Mouse (Mus musculus) heart, embryonic 11.5 days (tissue): Measurements from ENCODE around the gene Thrb. TPM values are rescaled to one million over a fixed set of nuclear protein-coding genes. Genes with fewer than 3 reads are reported as not detected.
"Not testable (repeated sequence)": the region's sequence is repeated elsewhere in the genome, so short reads cannot be mapped to it uniquely, and the experiment has no call there.

Experiments used
- ATAC-seq: fragments of 200-750 bp; cut with Nextera tagmentation; replicated peaks from 2 replicates; pipeline ENCODE4 v1.8.0; 2017; ENCODE audit warnings: moderate library complexity; ENCODE audit not compliant: insufficient number of reproducible peaks, low FRiP score, low TSS enrichment
- H3K27ac ChIP-seq: fragments of 300-500 bp; sonication (generic); 2 replicates; pipeline ENCODE4 v1.5.1; 2014; ENCODE audit warnings: mild to moderate bottlenecking, low read depth, low read length
- H3K27me3 ChIP-seq: fragments of 300-500 bp; sonication (generic); 2 replicates; pipeline ENCODE4 v1.6.1; 2014; ENCODE audit warnings: mild to moderate bottlenecking, low read length, mixed read lengths; ENCODE audit not compliant: control insufficient read depth, insufficient read depth
- H3K36me3 ChIP-seq: fragments of 300-500 bp; sonication (generic); 2 replicates; pipeline ENCODE4 v1.6.1; 2014; ENCODE audit warnings: mild to moderate bottlenecking, low read length, moderate library complexity, mixed read lengths; ENCODE audit not compliant: control insufficient read depth, insufficient read depth
- H3K4me1 ChIP-seq: fragments of 300-500 bp; sonication (generic); 2 replicates; pipeline ENCODE4 v1.6.1; 2014; ENCODE audit warnings: low read length; ENCODE audit not compliant: control insufficient read depth, insufficient read depth
- H3K4me2 ChIP-seq: fragments of 300-500 bp; sonication (generic); 2 replicates; pipeline ENCODE4 v1.6.1; 2014; ENCODE audit warnings: mild to moderate bottlenecking, moderate library complexity
- H3K4me3 ChIP-seq: fragments of 300-500 bp; sonication (generic); 2 replicates; pipeline ENCODE4 v1.5.1; 2014; ENCODE audit warnings: low read depth, low read length
- H3K9ac ChIP-seq: fragments of 300-500 bp; sonication (generic); 2 replicates; pipeline ENCODE4 v1.6.1; 2014; ENCODE audit warnings: mild to moderate bottlenecking, low read depth, low read length, moderate library complexity
- H3K9me3 ChIP-seq: fragments of 300-500 bp; sonication (generic); replicated peaks from 2 replicates; pipeline ENCODE4 v1.6.1; 2016; ENCODE audit warnings: low read length; ENCODE audit not compliant: control insufficient read depth
- WGBS: fragments of 180-500 bp; shearing (Covaris S2); extraction: QIAGEN DNeasy Blood & Tissue Kit; methylation state at CpG from one replicate; pipeline ENCODE4 v1.1.7; 2014; ENCODE audit not compliant: insufficient replicate concordance; 5-methylcytosine and 5-hydroxymethylcytosine counted together
- polyA plus RNA-seq: library from polyadenylated mRNA; unstranded; fragments of >200 nt; fragmentation: Nextera tagmentation; extraction: Ambion mirVana; gene quantifications from 2 replicates; pipeline ENCODE4 v1.2.1, GENCODE M21; 2014

Gene Thrb
- polyA plus RNA-seq, 1 experiment from 2014 or later, result 0.42 TPM

DNA sequence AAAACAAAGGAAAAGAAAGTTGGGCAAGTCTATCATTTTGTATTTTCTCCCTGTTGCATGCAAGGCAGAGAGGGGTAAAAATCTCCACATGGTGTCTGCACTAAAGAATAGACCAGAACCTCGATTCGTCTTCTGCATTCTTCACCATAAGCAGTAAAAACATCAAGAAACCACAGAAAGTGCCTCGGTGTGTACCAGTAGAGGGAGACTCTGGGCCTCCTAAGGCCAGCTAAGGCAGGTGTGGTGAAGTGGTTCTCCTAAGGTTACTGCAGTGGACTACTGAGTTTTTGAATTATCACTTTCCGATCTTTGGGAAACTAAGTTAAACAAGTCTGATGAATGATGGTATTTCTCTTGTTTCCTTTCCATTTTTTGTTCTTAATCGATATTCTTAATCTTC, 269.5 kb downstream of the Thrb start:
- no peaks in the 10 kb centered on the region for H3K27me3 ChIP-seq
- H3K4me1 ChIP-seq, result no peaks in the 10 kb centered on the region
- H3K4me2 ChIP-seq, result no peak overlapping the region
- H3K36me3 ChIP-seq, result no peaks in the 10 kb centered on the region
- H3K27ac ChIP-seq, result no peak overlapping the region
- no peak overlapping the region for H3K4me3 ChIP-seq
- WGBS, result 67% methylated on average over 5 of the region's 5 CpGs
- ATAC-seq, result no peak
- H3K9me3 ChIP-seq, result no peaks in the 10 kb centered on the region
- H3K9ac ChIP-seq, result no peak overlapping the region

- Histone ChIP-seq H3K9me3 (no peaks in the 10 kb centered on the region), H3K9ac (no peak overlapping the region), H3K36me3 (no peaks in the 10 kb centered on the region), H3K27ac (no peak overlapping the region), H3K4me1 (no peaks in the 10 kb centered on the region), H3K4me2 (no peak overlapping the region), H3K4me3 (no peak overlapping the region), H3K27me3 (no peaks in the 10 kb centered on the region)
- 56% methylated on average over 2 of the region's 2 CpGs for whole genome bisulfite sequencing
- ATAC-seq, result no peak
Observed at GRCm38 (mm10) chr14:17933475-17933874, 273.4 kb downstream of the Thrb start.

- ATAC-seq, H3K4me1 ChIP-seq, H3K36me3 ChIP-seq, H3K27ac ChIP-seq, H3K27me3 ChIP-seq, H3K4me2 ChIP-seq, H3K9me3 ChIP-seq, H3K9ac ChIP-seq, H3K4me3 ChIP-seq: not testable (repeated sequence)
- 79% methylated on average over 4 of the region's 4 CpGs for WGBS
Observed at GRCm38 (mm10) chr14:17934779-17935178, 274.7 kb downstream of the Thrb start.

- no peaks in the 10 kb centered on the region for H3K36me3 ChIP-seq
- H3K9me3 ChIP-seq, result no peaks in the 10 kb centered on the region
- no peak overlapping the region for H3K4me3 ChIP-seq
- no peak overlapping the region for H3K4me2 ChIP-seq
- WGBS, result 56% methylated on average over 2 of the region's 2 CpGs
- H3K4me1 ChIP-seq, result no peaks in the 10 kb centered on the region
- H3K9ac ChIP-seq, result no peak overlapping the region
- H3K27me3 ChIP-seq, result no peaks in the 10 kb centered on the region
- ATAC-seq, result no peak
- H3K27ac ChIP-seq, result no peak overlapping the region
Observed at GRCm38 (mm10) chr14:17954038-17954437, 294.0 kb downstream of the Thrb start.

- Histone ChIP-seq H3K4me3 (no peak overlapping the region), H3K9me3 (no peaks in the 10 kb centered on the region), H3K36me3 (no peaks in the 10 kb centered on the region), H3K27me3 (no peaks in the 10 kb centered on the region), H3K9ac (no peak overlapping the region), H3K4me2 (no peak overlapping the region), H3K27ac (no peak overlapping the region), H3K4me1 (no peaks in the 10 kb centered on the region)
- ATAC-seq, result no peak
- WGBS, result 51% methylated on average over 2 of the region's 2 CpGs
Observed at GRCm38 (mm10) chr14:17959901-17960300, 299.8 kb downstream of the Thrb start.

- Histone ChIP-seq H3K36me3 (no peaks in the 10 kb centered on the region), H3K4me3 (no peak overlapping the region), H3K4me1 (no peaks in the 10 kb centered on the region), H3K27ac (no peak overlapping the region), H3K9ac (no peak overlapping the region), H3K9me3 (no peaks in the 10 kb centered on the region), H3K4me2 (no peak overlapping the region), H3K27me3 (no peaks in the 10 kb centered on the region)
- WGBS, result 30% methylated on average over 5 of the region's 5 CpGs
- ATAC-seq, result no peak
Observed at GRCm38 (mm10) chr14:17967117-17967726, 307.2 kb downstream of the Thrb start.

GRCm38 (mm10) chr14:17972132-17972531, 312.1 kb downstream of the Thrb start:
- H3K4me1 ChIP-seq, result no peaks in the 10 kb centered on the region
- H3K36me3 ChIP-seq, result no peaks in the 10 kb centered on the region
- H3K27ac ChIP-seq, result no peak overlapping the region
- no peak for ATAC-seq
- 82% methylated on average over 4 of the region's 4 CpGs for WGBS
- no peak overlapping the region for H3K4me2 ChIP-seq
- no peaks in the 10 kb centered on the region for H3K27me3 ChIP-seq
- no peaks in the 10 kb centered on the region for H3K9me3 ChIP-seq
- no peak overlapping the region for H3K9ac ChIP-seq
- no peak overlapping the region for H3K4me3 ChIP-seq

- Histone ChIP-seq H3K9me3 (no peaks in the 10 kb centered on the region), H3K4me1 (no peaks in the 10 kb centered on the region), H3K27me3 (no peaks in the 10 kb centered on the region), H3K4me3 (no peak overlapping the region), H3K4me2 (no peak overlapping the region), H3K27ac (no peak overlapping the region), H3K36me3 (no peaks in the 10 kb centered on the region), H3K9ac (no peak overlapping the region)
- WGBS, result 76% methylated on average over 6 of the region's 6 CpGs
- no peak for ATAC-seq
Observed at GRCm38 (mm10) chr14:17972665-17973064, 312.6 kb downstream of the Thrb start.

DNA sequence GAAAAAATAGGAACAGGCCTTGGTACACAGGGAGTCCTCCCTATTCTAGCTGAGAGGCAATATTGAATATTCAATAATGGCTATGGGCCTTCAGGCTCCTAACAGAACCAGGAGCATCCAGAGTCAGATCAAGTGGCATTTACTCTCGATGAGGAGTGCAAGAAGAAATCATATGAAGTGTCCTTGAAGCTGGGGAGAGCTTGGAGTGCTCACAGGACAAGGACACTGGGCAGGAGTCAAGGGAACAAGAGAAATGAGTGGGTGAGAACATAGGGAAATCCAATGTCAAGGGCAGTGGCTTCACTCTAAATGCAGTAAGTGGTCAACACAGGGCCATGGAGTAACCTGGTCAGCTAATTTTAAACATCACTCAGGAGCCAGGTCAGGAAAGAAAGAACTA, 315.7 kb downstream of the Thrb start:
- no peaks in the 10 kb centered on the region for H3K27me3 ChIP-seq
- H3K4me3 ChIP-seq, result no peak overlapping the region
- no peaks in the 10 kb centered on the region for H3K4me1 ChIP-seq
- no peaks in the 10 kb centered on the region for H3K36me3 ChIP-seq
- no peaks in the 10 kb centered on the region for H3K9me3 ChIP-seq
- ATAC-seq, result no peak
- H3K4me2 ChIP-seq, result no peak overlapping the region
- WGBS, result 60% methylated on average over 1 of the region's 1 CpGs
- H3K27ac ChIP-seq, result no peak overlapping the region
- H3K9ac ChIP-seq, result no peak overlapping the region
